Mouse (Mus musculus): Measurements from ENCODE around the gene Apex2. TPM values are rescaled to one million over a fixed set of nuclear protein-coding genes. Genes with fewer than 3 reads are reported as not detected.
"Not testable (repeated sequence)": the region's sequence is repeated elsewhere in the genome, so short reads cannot be mapped to it uniquely, and the experiment has no call there.

Apex2 gene
- polyA plus RNA-seq, 1 experiment, result 18.2 TPM

- TF ChIP-seq MAX (IDR thresholded peaks at IDR 0.05) (no peak), CEBPB (IDR thresholded peaks at IDR 0.05; ENCODE audit: low read depth) (no peak), USF1 (IDR thresholded peaks at IDR 0.05; ENCODE audit: low read depth) (no peak), MYOG (IDR thresholded peaks at IDR 0.05; ENCODE audit: control insufficient read depth, extremely low read depth, insufficient read length) (no peak), FOSL1 (IDR thresholded peaks at IDR 0.05; ENCODE audit: insufficient read depth, low read length, poor library complexity, severe bottlenecking) (no peak), MYOD1 (IDR thresholded peaks at IDR 0.05; ENCODE audit: control insufficient read depth, insufficient read length, low read depth) (no peak), CTCF (IDR thresholded peaks at IDR 0.05; ENCODE audit: control insufficient read depth, insufficient read depth, insufficient read length) (no peak)
- Histone ChIP-seq H3ac (ENCODE audit: control insufficient read depth, insufficient read length, low read depth) (no peak overlapping the region), H3K4me3 (ENCODE audit: insufficient read depth, poor library complexity, severe bottlenecking) (no peak overlapping the region), H3K27me3 (ENCODE audit: control insufficient read depth, insufficient read depth, insufficient read length) (no peaks in the 10 kb centered on the region), H3K79me3 (ENCODE audit: low read depth) (no peaks in the 10 kb centered on the region), H3K79me2 (ENCODE audit: control insufficient read depth, insufficient read depth) (no peaks in the 10 kb centered on the region), H3K36me3 (ENCODE audit: control insufficient read depth, insufficient read depth) (no peaks in the 10 kb centered on the region)
Measured at GRCm38 (mm10) chrX:150516477-150516876, 73.2 kb downstream of the Apex2 start.

GRCm38 (mm10) chrX:150516015-150516414 lies 73.7 kb downstream of the Apex2 start:
- no peaks in the 10 kb centered on the region for H3K36me3 ChIP-seq (ENCODE audit: control insufficient read depth, insufficient read depth)
- H3K79me2 ChIP-seq (ENCODE audit: control insufficient read depth, insufficient read depth), result no peaks in the 10 kb centered on the region
- no peak overlapping the region for H3K4me3 ChIP-seq (ENCODE audit: insufficient read depth, poor library complexity, severe bottlenecking)
- H3K27me3 ChIP-seq (ENCODE audit: control insufficient read depth, insufficient read depth, insufficient read length), result no peaks in the 10 kb centered on the region
- TF ChIP-seq MAX (IDR thresholded peaks at IDR 0.05) (no peak), CTCF (IDR thresholded peaks at IDR 0.05; ENCODE audit: control insufficient read depth, insufficient read depth, insufficient read length) (no peak), USF1 (IDR thresholded peaks at IDR 0.05; ENCODE audit: low read depth) (no peak), CEBPB (IDR thresholded peaks at IDR 0.05; ENCODE audit: low read depth) (no peak), FOSL1 (IDR thresholded peaks at IDR 0.05; ENCODE audit: insufficient read depth, low read length, poor library complexity, severe bottlenecking) (no peak), MYOD1 (IDR thresholded peaks at IDR 0.05; ENCODE audit: control insufficient read depth, insufficient read length, low read depth) (no peak), MYOG (IDR thresholded peaks at IDR 0.05; ENCODE audit: control insufficient read depth, extremely low read depth, insufficient read length) (no peak)
- H3ac ChIP-seq (ENCODE audit: control insufficient read depth, insufficient read length, low read depth), result no peak overlapping the region
- H3K79me3 ChIP-seq (ENCODE audit: low read depth), result no peaks in the 10 kb centered on the region

- H3K4me3 ChIP-seq (ENCODE audit: insufficient read depth, poor library complexity, severe bottlenecking), result no peak overlapping the region
- no peaks in the 10 kb centered on the region for H3K36me3 ChIP-seq (ENCODE audit: control insufficient read depth, insufficient read depth)
- no peak for TF ChIP-seq MYOG (IDR thresholded peaks at IDR 0.05; ENCODE audit: control insufficient read depth, extremely low read depth, insufficient read length)
- TF ChIP-seq FOSL1 (IDR thresholded peaks at IDR 0.05; ENCODE audit: insufficient read depth, low read length, poor library complexity, severe bottlenecking), result no peak
- no peak for TF ChIP-seq CEBPB (IDR thresholded peaks at IDR 0.05; ENCODE audit: low read depth)
- TF ChIP-seq MAX (IDR thresholded peaks at IDR 0.05), result no peak
- no peak for TF ChIP-seq MYOD1 (IDR thresholded peaks at IDR 0.05; ENCODE audit: control insufficient read depth, insufficient read length, low read depth)
- no peak for TF ChIP-seq CTCF (IDR thresholded peaks at IDR 0.05; ENCODE audit: control insufficient read depth, insufficient read depth, insufficient read length)
- no peak for TF ChIP-seq USF1 (IDR thresholded peaks at IDR 0.05; ENCODE audit: low read depth)
- H3ac ChIP-seq (ENCODE audit: control insufficient read depth, insufficient read length, low read depth), result no peak overlapping the region
- H3K79me3 ChIP-seq (ENCODE audit: low read depth), result no peaks in the 10 kb centered on the region
- no peaks in the 10 kb centered on the region for H3K79me2 ChIP-seq (ENCODE audit: control insufficient read depth, insufficient read depth)
- no peaks in the 10 kb centered on the region for H3K27me3 ChIP-seq (ENCODE audit: control insufficient read depth, insufficient read depth, insufficient read length)
Measured at GRCm38 (mm10) chrX:150514127-150514526, 75.5 kb downstream of the Apex2 start.

- no peak for TF ChIP-seq MAX (IDR thresholded peaks at IDR 0.05)
- TF ChIP-seq MYOG (IDR thresholded peaks at IDR 0.05; ENCODE audit: control insufficient read depth, extremely low read depth, insufficient read length), result no peak
- no peak for TF ChIP-seq MYOD1 (IDR thresholded peaks at IDR 0.05; ENCODE audit: control insufficient read depth, insufficient read length, low read depth)
- no peak for TF ChIP-seq CEBPB (IDR thresholded peaks at IDR 0.05; ENCODE audit: low read depth)
- no peak overlapping the region for H3K4me3 ChIP-seq (ENCODE audit: insufficient read depth, poor library complexity, severe bottlenecking)
- no peaks in the 10 kb centered on the region for H3K79me2 ChIP-seq (ENCODE audit: control insufficient read depth, insufficient read depth)
- no peak overlapping the region for H3ac ChIP-seq (ENCODE audit: control insufficient read depth, insufficient read length, low read depth)
- no peaks in the 10 kb centered on the region for H3K79me3 ChIP-seq (ENCODE audit: low read depth)
- no peaks in the 10 kb centered on the region for H3K27me3 ChIP-seq (ENCODE audit: control insufficient read depth, insufficient read depth, insufficient read length)
- no peaks in the 10 kb centered on the region for H3K36me3 ChIP-seq (ENCODE audit: control insufficient read depth, insufficient read depth)
Measured at GRCm38 (mm10) chrX:150511274-150511673, 78.4 kb downstream of the Apex2 start.

DNA sequence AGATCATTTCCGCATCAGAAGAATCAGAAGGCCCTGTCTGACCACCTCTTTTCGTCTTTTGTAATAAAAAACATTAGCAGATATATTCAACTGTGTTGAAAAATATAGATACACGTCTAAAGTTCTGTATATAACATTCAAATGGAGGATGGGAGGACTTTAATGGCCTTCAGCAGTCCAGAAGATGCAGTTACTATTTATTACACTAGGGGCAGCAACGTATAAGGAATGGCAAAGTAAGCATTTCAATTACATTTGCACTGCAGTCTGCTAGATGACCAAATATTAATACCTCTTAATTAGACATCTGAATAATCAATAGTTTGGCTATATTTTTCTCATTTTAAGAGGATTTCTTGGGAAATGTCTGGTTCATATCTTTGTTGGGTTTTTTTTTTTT lies 79.0 kb downstream of the Apex2 start:
- Histone ChIP-seq H3ac (ENCODE audit: control insufficient read depth, insufficient read length, low read depth) (no peak overlapping the region), H3K4me3 (ENCODE audit: insufficient read depth, poor library complexity, severe bottlenecking) (no peak overlapping the region), H3K36me3 (ENCODE audit: control insufficient read depth, insufficient read depth) (no peaks in the 10 kb centered on the region), H3K79me2 (ENCODE audit: control insufficient read depth, insufficient read depth) (no peaks in the 10 kb centered on the region), H3K27me3 (ENCODE audit: control insufficient read depth, insufficient read depth, insufficient read length) (no peaks in the 10 kb centered on the region), H3K79me3 (ENCODE audit: low read depth) (no peaks in the 10 kb centered on the region)
- TF ChIP-seq MYOG (IDR thresholded peaks at IDR 0.05; ENCODE audit: control insufficient read depth, extremely low read depth, insufficient read length), result no peak
- TF ChIP-seq FOSL1 (IDR thresholded peaks at IDR 0.05; ENCODE audit: insufficient read depth, low read length, poor library complexity, severe bottlenecking), result no peak
- TF ChIP-seq CEBPB (IDR thresholded peaks at IDR 0.05; ENCODE audit: low read depth), result no peak
- no peak for TF ChIP-seq MYOD1 (IDR thresholded peaks at IDR 0.05; ENCODE audit: control insufficient read depth, insufficient read length, low read depth)
- TF ChIP-seq CTCF (IDR thresholded peaks at IDR 0.05; ENCODE audit: control insufficient read depth, insufficient read depth, insufficient read length), result no peak

DNA sequence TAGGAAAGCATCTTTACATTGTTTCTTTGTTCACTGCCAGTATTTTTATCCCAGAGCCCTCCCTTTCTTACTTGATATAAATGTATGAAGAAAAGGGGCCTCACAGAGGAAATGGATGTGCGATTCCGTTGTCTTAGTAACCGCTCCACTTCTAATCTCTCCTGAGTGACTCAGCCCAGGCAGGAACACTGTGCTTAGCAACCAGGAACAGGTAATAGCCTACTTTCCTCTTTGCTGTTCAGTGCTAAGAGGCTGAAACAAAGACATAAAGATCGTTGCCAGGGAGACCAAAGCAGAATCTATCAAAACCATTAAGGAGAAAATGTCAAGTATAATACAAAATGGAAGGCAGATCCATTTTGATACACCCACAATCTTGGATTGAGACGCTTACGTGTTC lies 81.0 kb downstream of the Apex2 start:
- Histone ChIP-seq H3K36me3 (ENCODE audit: control insufficient read depth, insufficient read depth) (no peaks in the 10 kb centered on the region), H3K4me3 (ENCODE audit: insufficient read depth, poor library complexity, severe bottlenecking) (no peak overlapping the region), H3K79me3 (ENCODE audit: low read depth) (no peaks in the 10 kb centered on the region), H3ac (ENCODE audit: control insufficient read depth, insufficient read length, low read depth) (no peak overlapping the region), H3K79me2 (ENCODE audit: control insufficient read depth, insufficient read depth) (no peaks in the 10 kb centered on the region), H3K27me3 (ENCODE audit: control insufficient read depth, insufficient read depth, insufficient read length) (no peaks in the 10 kb centered on the region)
- TF ChIP-seq MYOD1 (IDR thresholded peaks at IDR 0.05; ENCODE audit: control insufficient read depth, insufficient read length, low read depth), result no peak
- TF ChIP-seq FOSL1 (IDR thresholded peaks at IDR 0.05; ENCODE audit: insufficient read depth, low read length, poor library complexity, severe bottlenecking), result no peak
- no peak for TF ChIP-seq MAX (IDR thresholded peaks at IDR 0.05)
- no peak for TF ChIP-seq CTCF (IDR thresholded peaks at IDR 0.05; ENCODE audit: control insufficient read depth, insufficient read depth, insufficient read length)

DNA sequence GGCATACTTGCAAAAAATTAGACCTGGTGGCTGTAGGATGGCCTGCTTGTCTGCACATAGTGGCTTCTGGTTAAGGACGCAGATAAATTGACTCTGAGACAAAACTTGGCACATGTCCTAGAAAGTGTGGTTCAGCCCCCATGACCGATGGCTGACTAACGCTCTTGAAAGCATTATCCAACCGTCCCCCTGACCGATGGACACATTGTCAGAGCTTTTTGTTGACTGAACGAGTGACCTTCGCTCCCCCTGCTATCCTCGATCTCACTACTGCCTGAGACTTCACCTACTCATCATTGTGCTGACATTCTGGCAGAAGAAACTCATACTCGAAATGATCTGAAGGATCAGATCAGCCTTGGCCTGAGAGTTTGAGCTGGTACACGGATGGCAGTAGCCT lies 101.9 kb downstream of the Apex2 start:
- H3K4me3 ChIP-seq (ENCODE audit: insufficient read depth, poor library complexity, severe bottlenecking); H3K27me3 ChIP-seq (ENCODE audit: control insufficient read depth, insufficient read depth, insufficient read length); H3K36me3 ChIP-seq (ENCODE audit: control insufficient read depth, insufficient read depth); H3ac ChIP-seq (ENCODE audit: control insufficient read depth, insufficient read length, low read depth); H3K79me2 ChIP-seq (ENCODE audit: control insufficient read depth, insufficient read depth); H3K79me3 ChIP-seq (ENCODE audit: low read depth): not testable (repeated sequence)

DNA sequence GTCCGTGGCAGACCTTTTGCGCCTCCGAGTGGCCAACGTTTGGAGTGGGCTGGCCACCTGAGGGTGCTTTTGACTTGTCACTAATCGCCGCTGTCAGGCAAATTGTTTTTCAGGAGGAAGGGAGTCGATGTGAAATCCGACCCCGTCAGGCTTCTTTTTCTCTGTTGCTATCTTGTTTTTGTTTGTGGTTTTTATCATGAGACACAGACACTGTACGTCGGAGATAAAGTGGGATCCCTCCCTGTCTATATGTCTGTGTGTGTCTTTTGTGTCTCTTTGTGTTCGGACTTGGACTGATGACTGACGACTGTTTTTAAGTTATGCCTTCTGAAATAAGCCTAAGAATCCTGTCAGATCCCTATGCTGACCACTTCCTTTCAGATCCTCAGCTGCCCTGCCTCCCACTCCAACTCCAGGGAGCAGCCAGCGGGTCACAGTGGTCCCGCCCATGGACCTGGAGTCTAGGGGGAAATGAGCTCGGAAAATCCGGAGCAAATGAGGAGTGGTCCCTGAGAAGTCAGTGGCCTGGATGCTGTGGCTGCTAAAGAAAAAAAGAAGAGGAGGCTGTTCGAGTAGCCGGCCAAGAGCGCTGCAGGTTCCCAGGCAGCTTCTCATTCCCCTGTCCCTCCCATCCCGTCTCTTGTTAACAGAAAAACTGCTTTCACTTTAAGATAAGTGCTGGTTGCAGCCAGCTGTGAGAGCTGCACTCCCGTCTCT lies 103.2 kb downstream of the Apex2 start:
- H3K79me3 ChIP-seq (ENCODE audit: low read depth); H3K36me3 ChIP-seq (ENCODE audit: control insufficient read depth, insufficient read depth); H3K4me3 ChIP-seq (ENCODE audit: insufficient read depth, poor library complexity, severe bottlenecking); H3ac ChIP-seq (ENCODE audit: control insufficient read depth, insufficient read length, low read depth); H3K27me3 ChIP-seq (ENCODE audit: control insufficient read depth, insufficient read depth, insufficient read length); H3K79me2 ChIP-seq (ENCODE audit: control insufficient read depth, insufficient read depth): not testable (repeated sequence)

All from C2C12 (cell line).